Comparison of ENCODE assay signal across 25 mouse cellular contexts in genomic region chr7:116002726-116003125, GRCm38 (mm10). TPM values are rescaled to one million over a fixed set of nuclear protein-coding genes. Genes with fewer than 3 reads are reported as not detected.
DNase-seq lines count a peak whose midpoint lies in the region; ATAC-seq and TF ChIP-seq lines count a peak whose summit lies in the region.
"Had no signal": no experiment of that assay in that cellular context is flagged by ENCODE, and none has a peak within 500 bp of the region (broad histone marks: within the 10 kb centered on the region; RNA-seq: fewer than 3 reads in every experiment).

No protein-coding gene starts in this region.

- DNase-seq in gastrocnemius, postnatal 25 days, result peak; percentile 50
- DNase-seq in gastrocnemius, postnatal 10 days, result no peak
- DNase-seq in heart, adult 2 months, result peak in 1 of 2 experiments; percentile 54
- DNase-seq in heart, postnatal 4 days, result no peak
- DNase-seq in thymus, adult 18-20 months, result no peak
- DNase-seq: adrenal gland, adult 2 months; adrenal gland, postnatal 14 days; cerebellum, adult 11 months; cerebellum, adult 2 months; cerebellum, adult 9-11 months; cerebellum, postnatal 25 days; kidney, adult 2 months had no signal

- no peaks in the 10 kb centered on the region for H3K27me3 ChIP-seq in heart, adult 2 months (ENCODE audit: control insufficient read depth, insufficient read depth, low read length)
- H3K27me3 ChIP-seq in megakaryocyte, embryonic 14.5 days (replicated peaks), result no peaks in the 10 kb centered on the region
- H3K27me3 ChIP-seq: embryonic facial prominence, embryonic 12.5 days; embryonic facial prominence, embryonic 15.5 days; forebrain, embryonic 12.5 days; forebrain, embryonic 15.5 days; heart, embryonic 13.5 days had no signal

- no peak for TF ChIP-seq CTCF in heart, adult 2 months (IDR thresholded peaks at IDR 0.05)

- no peak for TF ChIP-seq POLR2A in heart, adult 2 months (IDR thresholded peaks at IDR 0.05; ENCODE audit: insufficient read depth, low read depth, low read length)

- H3K4me3 ChIP-seq in heart, adult 2 months, result no peak overlapping the region
- peak overlapping the region; percentile 28 for H3K4me3 ChIP-seq in megakaryocyte, embryonic 14.5 days (replicated peaks)
- H3K4me3 ChIP-seq: embryonic facial prominence, embryonic 12.5 days; embryonic facial prominence, embryonic 15.5 days; erythroblast, embryonic 14.5 days; forebrain, embryonic 12.5 days; forebrain, embryonic 15.5 days; heart, embryonic 13.5 days had no signal

- ATAC-seq in megakaryocyte, adult 5-6 weeks (ENCODE audit: poor library complexity, severe bottlenecking), result no peak
- ATAC-seq: CD4-positive, CD25-positive, alpha-beta regulatory T cell, adult 4 months; forebrain, embryonic 15.5 days; hindbrain, postnatal 0 days; inflammation-experienced regulatory T-cells, adult 6 months; intestine, postnatal 0 days had no signal

- H3K9me3 ChIP-seq in megakaryocyte, embryonic 14.5 days, result no peaks in the 10 kb centered on the region
- H3K9me3 ChIP-seq: embryonic facial prominence, embryonic 12.5 days; embryonic facial prominence, embryonic 15.5 days; forebrain, embryonic 12.5 days; forebrain, embryonic 15.5 days; heart, embryonic 13.5 days had no signal

- H3K4me1 ChIP-seq in heart, adult 2 months (ENCODE audit: control insufficient read depth, insufficient read depth, low read length), result no peaks in the 10 kb centered on the region; the same call in 1 of the 2 replicates
- H3K4me1 ChIP-seq in megakaryocyte, embryonic 14.5 days, result no peaks in the 10 kb centered on the region
- H3K4me1 ChIP-seq: embryonic facial prominence, embryonic 12.5 days; embryonic facial prominence, embryonic 15.5 days; forebrain, embryonic 15.5 days had no signal

- 52% methylated on average over 4 of the region's 4 CpGs for WGBS in heart, adult 2 months

- H3K79me2 ChIP-seq in heart, adult 2 months (replicated peaks; ENCODE audit: control insufficient read depth, insufficient read depth, low read length), result no peaks in the 10 kb centered on the region; the same call in none of the 2 replicates

- H3K27ac ChIP-seq in heart, adult 2 months, result no peak overlapping the region
- H3K27ac ChIP-seq: embryonic facial prominence, embryonic 12.5 days; embryonic facial prominence, embryonic 15.5 days; forebrain, embryonic 12.5 days; forebrain, embryonic 15.5 days; heart, embryonic 13.5 days; hindbrain, embryonic 14.5 days; hindbrain, postnatal 0 days had no signal

- H3K36me3 ChIP-seq in heart, adult 2 months (ENCODE audit: control insufficient read depth, insufficient read depth, low read length), result peaks cover 2% of the 10 kb centered on the region; the same call in 1 of the 2 replicates
- H3K36me3 ChIP-seq in megakaryocyte, embryonic 14.5 days (replicated peaks; ENCODE audit: low read length), result no peaks in the 10 kb centered on the region
- H3K36me3 ChIP-seq: embryonic facial prominence, embryonic 12.5 days; embryonic facial prominence, embryonic 15.5 days; forebrain, embryonic 12.5 days; forebrain, embryonic 15.5 days; heart, embryonic 13.5 days had no signal

- intact Hi-C loops in heart, adult 2 months (cut with DNase I), result no loop called here

- TF ChIP-seq EP300 in heart, adult 2 months (IDR thresholded peaks at IDR 0.05; ENCODE audit: insufficient read depth, low read depth, low read length), result 0 out of 2 replicates have a peak, but pooled peaks have one; percentile 50

- no peak overlapping the region for H3K9ac ChIP-seq in heart, adult 2 months (ENCODE audit: low read depth, low read length)
- H3K9ac ChIP-seq: embryonic facial prominence, embryonic 12.5 days; embryonic facial prominence, embryonic 15.5 days; forebrain, embryonic 12.5 days; forebrain, embryonic 15.5 days; heart, embryonic 13.5 days; hindbrain, embryonic 14.5 days had no signal

RNA-seq across cellular contexts. Expression of gene Sox6, which starts 35.9 kb away (rescaled TPM):
- 100 to 1,000 TPM; 122 to 140 TPM for total RNA-seq in gastrocnemius, postnatal 25 days (2021)
- 100 to 1,000 TPM; 110 TPM for total RNA-seq in gastrocnemius, postnatal 10 days (2021)
- total RNA-seq in heart, adult 2 months (2021), result 10 to 100 TPM; 26.4 to 33.4 TPM
- 11.8 and 18.4 TPM in 2 replicates for polyA plus RNA-seq in heart, adult 2 months (2012; rRNA removed)
- 10 to 100 TPM; 33.5 to 46.9 TPM for total RNA-seq in heart, postnatal 4 days (2021)
- polyA plus RNA-seq in megakaryocyte, embryonic 14.5 days (2012; ENCODE audit: insufficient read depth, low replicate concordance), result 0.17 TPM in 1 of 2 replicates, not detected in the other
- total RNA-seq in megakaryocyte, adult 5-6 weeks (2015), result 0.45 and 3.8 TPM in 2 replicates
- total RNA-seq in megakaryocyte, adult 5-6 weeks (2017), result 0.99 and 1.2 TPM in 2 replicates
- polyA plus RNA-seq: CD4-positive, CD25-positive, alpha-beta regulatory T cell, adult 4 months; inflammation-experienced regulatory T-cells, adult 6 months had no signal

RNA-seq across cellular contexts. Expression of gene 1110004F10Rik, which starts 36.5 kb away (rescaled TPM):
- total RNA-seq in gastrocnemius, postnatal 25 days (2021), result 10 to 100 TPM; 41.2 to 42.4 TPM
- total RNA-seq in gastrocnemius, postnatal 10 days (2021), result 10 to 100 TPM; 66.2 to 68.1 TPM
- total RNA-seq in heart, adult 2 months (2021), result 10 to 100 TPM; 51.3 to 54.0 TPM
- polyA plus RNA-seq in heart, adult 2 months (2012; rRNA removed), result 38.9 and 56.0 TPM in 2 replicates
- 10 to 100 TPM; 80.6 to 84.0 TPM for total RNA-seq in heart, postnatal 4 days (2021)
- 10.6 and 59.4 TPM in 2 replicates for polyA plus RNA-seq in megakaryocyte, embryonic 14.5 days (2012; ENCODE audit: insufficient read depth, low replicate concordance)
- 85.7 and 95.9 TPM in 2 replicates for total RNA-seq in megakaryocyte, adult 5-6 weeks (2015)
- 154 and 167 TPM in 2 replicates for total RNA-seq in megakaryocyte, adult 5-6 weeks (2017)

Comparison
In these comparisons a context has a peak if more than half of its experiments do, and no peak if none do; other contexts are left out.
1. RNA of gene Sox6, which starts 35.9 kb away (total RNA-seq): 122 to 140 TPM in gastrocnemius, postnatal 25 days, 110 TPM in gastrocnemius, postnatal 10 days, 33.5 to 46.9 TPM in heart, postnatal 4 days and 26.4 to 33.4 TPM in heart, adult 2 months; 0.45 to 3.8 TPM in megakaryocyte, adult 5-6 weeks; every median in the first group is over 4 times any median in the second.